Mouse (Mus musculus) MEL-GATA-1-ER (cell line): Measurements from ENCODE around the gene Grhl1.
A peak's percentile ranks its signal among the peaks of the same experiment; 100 is the strongest.
"Not testable (repeated sequence)": the region's sequence is repeated elsewhere in the genome, so short reads cannot be mapped to it uniquely, and the experiment has no call there.

Experiments
- DNase-seq: peaks from one replicate; pipeline ENCODE4 v3.0.0-alpha.2; 2012; ENCODE audit warnings: low read depth; ENCODE audit errors: extremely low read depth

Gene Grhl1

DNA sequence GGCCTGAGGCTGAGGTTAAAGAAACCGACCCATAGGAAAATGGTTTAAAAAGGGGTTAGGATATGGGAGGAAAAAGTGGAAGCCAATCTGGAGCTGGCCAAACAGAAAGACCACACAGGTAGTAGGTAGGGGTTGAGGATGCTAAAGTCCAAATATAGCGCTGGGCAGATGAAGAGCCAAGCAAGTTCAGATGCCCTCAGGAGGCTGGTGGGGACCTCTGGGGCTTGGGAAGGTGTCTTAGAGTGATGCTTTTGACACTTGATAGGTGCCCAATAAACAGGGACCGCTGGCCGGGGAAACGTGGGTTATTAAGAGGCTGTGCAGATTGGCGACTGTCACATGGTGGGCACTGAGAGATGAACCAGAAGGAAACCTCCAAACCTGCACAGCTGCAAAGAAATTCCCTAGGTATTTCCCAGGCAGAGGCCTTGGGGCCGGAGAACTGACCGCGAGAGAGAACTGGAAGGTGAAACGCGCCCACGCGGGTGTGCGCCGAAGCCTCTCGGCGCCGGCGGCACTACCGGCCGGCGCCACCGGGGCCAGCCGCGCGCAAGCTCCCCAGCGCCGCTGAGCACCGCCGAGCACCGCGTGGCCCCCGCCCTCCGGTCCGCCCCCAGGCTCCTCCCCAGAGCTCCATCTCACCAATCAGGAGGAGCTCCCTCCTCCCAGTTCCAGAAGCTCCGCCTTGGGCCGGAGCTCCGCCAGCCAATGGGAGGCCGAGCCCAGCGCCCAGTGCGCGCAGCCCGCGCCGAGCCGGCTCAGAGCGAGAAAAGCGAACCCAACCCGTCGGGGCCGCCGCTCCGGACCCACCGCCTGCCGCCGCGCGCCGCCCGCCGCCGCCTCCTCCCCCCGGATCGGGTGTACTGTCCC lies at the start of gene Grhl1:
TSS of gene Grhl1 (plus strand) at position 761 of the 870 bp plus-strand sequence.
- DNase-seq, result peak; percentile 75

DNA sequence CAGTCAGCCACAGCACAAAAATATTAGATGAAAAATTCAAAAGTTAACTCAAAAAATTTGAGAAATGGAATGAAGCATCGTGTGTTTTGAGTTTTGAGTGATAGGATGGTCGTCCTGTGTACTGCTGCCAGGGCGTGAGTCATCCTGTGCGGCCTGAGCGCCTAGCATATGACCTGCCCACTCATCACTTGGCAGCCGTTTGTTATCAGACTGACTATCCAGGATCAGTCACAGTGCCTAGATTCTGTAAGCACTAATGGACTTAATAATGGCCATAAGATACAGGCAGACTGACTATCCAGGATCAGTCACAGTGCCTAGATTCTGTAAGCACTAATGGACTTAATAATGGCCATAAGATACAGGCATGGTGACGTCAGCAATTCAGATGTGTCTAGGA lies 47.0 kb upstream of the Grhl1 start:
- not testable (repeated sequence) for DNase-seq

DNA sequence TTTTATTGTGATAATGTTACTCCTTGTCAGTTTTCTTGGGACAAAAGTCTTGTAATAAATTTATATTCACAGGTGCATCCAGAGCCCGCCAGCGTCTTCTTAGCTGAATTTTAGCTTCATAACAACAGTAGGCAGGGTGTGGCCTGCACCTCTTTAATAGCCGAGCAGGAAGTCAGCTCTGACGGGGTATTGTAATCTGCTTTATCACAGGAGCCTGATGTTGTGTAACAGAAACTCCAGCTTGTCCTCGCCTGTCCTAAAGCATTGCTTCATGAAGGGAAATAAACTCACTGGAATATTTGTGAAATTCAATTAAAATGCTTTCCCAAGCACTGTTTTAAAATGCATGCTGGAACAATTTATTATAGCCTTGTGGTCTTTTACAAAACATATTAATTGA lies 35.7 kb upstream of the Grhl1 start:
- DNase-seq, result peak; percentile 50

DNA sequence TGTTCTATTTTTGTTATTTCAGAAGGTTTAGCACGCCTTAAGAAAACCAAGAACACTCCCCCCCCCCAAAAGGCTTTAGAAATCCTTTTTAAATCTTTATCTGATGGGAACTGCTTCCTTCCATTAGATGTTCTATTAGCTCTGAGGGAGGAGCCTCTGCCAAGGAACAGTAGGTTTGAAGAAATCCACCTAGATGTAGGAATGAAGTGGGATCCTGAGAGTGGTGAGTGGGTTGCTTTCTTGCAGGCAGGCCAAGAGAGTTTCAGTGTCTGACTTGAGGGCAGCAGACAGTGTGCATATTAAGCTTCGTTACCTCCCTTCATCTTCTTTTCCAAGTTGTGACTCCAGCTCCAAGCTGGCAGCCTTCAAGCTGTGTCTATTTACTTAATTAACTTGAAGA lies 34.9 kb upstream of the Grhl1 start:
- no peak for DNase-seq

DNA sequence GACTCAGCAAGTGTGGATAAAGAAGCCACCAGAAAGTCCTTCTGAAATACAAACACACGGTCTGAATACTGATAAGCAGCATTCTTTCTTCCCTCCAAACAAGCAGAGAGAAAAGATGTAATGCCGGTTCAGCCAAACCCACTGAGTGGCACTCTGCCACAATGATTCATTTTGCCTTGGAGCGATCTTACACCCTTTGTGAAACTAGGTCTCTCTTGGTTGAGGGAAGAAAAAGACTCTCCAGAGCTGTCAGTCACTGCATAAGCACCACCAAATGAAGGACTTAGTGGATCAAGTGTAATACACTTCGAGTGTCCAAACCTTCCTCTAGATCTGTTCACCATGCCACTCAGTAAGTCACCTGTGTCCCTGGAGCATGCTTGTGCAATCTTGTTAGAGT lies 34.1 kb upstream of the Grhl1 start:
- no peak for DNase-seq

DNA sequence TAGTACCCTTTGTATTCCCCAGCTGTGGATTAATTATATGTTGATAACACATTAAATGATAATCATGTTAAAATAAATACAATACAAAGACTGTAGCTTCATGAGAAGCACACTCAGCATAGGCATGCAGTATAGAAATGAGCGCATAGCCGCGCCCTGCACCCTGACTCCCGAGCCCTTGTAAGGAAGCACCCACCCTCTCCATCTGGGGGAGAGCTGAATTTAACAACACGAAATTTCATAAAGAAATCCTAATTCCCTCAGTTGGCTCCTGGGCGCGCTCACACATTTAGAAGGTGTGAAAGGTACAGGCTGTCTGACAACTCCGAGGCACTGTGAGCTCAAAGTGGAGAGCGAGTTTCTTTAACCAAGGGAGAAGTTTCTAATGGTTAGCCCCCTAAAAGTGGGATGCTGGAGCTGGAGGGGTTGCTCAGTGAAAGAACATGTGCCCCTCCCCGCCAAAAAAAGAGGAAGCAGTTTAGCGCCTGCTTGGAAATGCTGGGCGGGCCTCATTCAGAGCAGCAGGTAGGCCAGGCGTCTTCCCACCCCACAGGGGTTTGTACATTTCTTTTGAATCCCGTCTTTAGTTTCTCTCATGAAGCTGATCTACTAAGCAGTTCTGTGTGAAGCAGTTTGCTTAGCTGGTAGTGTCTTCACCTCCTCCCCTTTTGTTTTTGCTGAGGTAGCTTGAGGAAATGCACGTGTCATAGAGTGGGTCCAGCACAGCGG lies 30.5 kb upstream of the Grhl1 start:
- DNase-seq, result no peak

DNA sequence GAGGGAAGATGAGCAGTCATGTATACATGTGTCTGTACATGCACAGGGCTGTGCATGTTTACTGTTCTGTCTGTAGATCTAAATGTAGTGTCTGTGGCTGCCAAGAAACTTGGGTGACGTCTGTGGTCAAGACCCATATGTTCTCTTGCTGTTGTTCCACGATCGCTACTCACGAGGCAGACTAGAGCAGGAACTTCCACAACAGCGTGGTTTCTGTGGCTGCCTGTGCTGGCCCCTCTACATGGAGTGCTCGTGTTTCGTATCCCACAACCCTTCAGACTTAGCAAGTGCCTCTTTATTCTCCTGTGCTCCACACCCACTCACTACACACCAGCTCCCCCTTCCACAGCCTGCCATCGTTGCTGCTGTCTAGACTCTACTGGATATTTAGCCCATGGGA lies 24.4 kb upstream of the Grhl1 start:
- DNase-seq, result no peak

DNA sequence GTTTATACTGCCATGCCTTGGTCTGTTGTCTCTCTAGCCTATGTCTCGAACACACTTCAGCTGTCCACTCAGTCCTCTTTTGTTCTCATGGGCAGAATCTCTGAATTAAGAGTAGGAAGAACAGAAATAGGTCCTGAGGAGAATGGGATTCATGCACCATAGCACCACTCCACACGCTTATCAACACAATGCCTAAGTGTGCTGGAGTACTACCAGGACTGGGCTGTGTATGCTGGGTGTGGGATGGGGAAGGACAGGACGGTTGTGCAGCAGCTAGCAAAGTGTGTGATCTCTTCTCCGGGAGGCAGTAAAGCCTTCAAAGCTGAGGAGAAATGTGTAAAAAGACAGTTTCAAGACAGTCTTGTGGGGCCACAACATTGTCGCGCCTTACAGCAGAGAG lies 23.2 kb upstream of the Grhl1 start:
- DNase-seq, result no peak

DNA sequence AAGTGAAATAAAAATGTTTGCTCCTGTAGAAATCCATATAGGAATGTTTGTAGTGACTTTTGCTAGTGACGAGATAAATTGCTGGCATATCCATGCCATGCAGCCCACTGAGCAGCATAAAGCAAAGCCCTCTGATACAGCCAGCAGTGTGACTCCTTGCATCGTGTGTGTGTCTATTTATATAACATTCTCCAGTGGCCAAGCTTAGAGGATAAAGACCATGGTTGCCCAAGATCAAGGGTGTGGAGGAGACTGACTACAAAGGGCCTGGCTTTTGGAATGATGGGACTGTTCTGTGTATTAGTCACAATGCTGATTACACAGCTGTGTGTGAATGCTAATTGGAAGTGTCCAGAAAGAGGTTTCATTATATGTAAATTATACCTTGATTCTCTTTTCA lies 19.6 kb upstream of the Grhl1 start:
- no peak for DNase-seq

DNA sequence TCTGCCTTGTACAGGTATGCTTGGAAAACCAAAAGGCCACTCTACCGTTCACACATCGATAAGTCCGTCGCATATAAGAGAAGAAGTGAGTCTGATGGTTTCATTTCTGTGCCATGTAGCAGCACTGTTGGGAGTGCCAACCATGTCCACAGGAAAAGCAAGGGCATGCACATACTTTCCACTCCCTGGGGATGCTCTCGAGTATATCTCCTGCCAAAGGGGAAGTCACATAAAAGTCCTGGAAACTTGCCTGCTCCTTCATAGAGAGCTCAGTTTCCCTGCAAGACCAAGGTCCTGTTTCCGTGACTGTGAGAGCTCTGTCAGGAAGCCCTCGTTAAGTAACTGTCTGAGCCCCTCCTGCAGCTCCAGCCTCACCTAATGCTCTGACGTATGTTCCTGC lies 16.1 kb upstream of the Grhl1 start:
- DNase-seq, result no peak

DNA sequence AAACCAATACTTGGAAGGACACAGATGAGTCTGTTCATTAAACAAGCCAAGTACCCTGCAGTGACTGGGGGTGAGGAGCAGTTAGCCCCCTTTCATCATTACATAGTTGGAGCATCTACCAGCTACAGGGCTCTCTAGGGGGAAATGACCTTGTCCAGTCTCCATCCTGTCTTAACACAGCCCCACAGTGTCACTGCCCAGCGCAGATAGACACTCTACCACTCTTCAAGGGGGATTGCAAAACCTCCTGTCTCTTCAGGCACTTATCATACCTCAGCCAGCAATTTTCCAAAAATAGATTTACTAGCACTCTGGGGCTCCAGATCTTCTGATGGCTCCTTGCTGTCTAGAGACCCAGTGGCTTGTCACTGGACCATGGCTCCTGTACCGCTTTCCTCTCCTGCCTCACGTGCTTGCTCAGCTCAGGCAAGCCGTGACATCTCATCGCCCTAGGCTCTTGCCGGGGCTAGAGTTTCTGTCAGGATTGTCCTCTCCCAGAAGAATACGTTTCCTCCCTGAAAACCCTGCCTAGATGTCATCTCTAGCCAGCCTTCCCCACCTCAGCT lies 8.6 kb upstream of the Grhl1 start:
- no peak for DNase-seq

DNA sequence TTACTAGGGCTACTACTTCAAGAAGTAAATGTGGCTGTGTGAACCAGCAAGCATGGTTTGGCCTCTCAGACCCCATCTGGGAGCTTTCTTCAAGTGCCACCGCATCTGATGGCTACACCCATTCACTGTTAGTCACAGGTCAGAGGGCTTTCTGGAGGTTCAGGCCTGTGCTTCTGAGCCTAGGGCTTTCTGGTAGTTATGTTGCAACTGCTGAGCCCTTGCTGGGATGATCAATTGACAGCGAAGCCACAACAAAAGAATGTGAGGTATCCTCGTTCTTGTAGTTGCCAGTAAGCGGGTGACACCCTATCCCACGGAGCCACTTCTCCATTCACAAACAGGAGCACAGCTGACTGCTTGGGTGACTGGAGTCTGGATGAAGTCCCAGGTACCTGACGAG lies 6.8 kb upstream of the Grhl1 start:
- no peak for DNase-seq

DNA sequence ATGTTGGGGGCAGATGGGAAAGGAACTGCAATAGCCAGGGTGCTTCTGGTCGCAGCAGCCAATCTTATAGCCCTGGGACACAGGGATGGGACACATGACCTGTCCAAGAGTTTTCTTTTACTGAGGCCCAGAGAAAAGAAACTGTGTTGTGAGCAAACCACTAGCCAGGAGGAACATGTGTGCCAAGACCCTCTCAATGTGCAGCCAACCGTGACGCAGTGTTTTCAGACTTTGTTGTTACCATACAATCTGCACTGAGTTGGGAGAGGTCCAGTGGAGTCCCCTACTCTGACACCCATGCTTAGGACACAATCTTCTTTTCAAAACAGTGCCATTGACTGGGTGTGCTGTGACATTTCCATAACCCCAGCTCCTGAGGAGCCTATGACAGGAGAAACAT lies 4.5 kb upstream of the Grhl1 start:
- no peak for DNase-seq

DNA sequence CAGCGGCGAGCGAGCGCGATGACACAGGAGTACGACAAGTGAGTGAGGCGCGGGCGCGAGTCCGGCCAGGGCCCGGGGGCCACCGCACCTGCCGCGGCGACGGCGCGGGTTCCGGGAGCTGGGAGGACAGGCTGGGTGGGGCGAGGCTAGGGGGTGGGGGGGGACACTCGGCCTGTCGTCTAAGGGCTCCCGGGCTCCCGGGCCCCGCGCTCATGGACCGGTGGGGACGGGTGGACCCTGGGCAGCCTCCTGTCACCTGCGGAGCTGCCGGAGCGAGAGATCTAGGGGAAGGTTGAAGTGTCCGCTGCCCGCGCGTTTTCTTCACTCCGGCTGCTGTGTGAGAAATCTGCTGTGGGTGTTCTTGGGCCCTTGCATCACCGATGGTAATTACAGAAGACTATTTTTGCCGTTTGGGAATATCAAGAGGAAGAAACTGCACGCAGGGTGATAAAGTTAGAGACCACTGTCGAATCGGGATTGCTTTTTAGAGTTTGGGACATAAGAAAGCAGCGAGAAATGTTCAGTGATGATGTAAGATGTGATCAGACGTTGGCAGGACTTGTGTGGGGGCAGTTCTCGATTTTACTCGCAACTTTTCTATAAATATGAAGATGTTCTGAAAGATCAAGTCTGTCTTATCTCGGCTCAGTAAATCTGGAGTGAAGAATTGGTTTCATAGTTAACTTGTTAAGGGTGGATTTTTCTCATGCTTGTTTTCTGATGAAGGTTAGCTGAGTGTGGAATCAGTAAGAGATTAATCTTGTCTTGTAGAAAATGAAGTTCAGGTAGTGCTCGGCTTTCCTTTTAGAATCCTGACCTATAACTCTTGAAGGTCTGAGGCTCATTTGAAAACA lies 565 bp downstream of the Grhl1 start:
- no peak for DNase-seq

DNA sequence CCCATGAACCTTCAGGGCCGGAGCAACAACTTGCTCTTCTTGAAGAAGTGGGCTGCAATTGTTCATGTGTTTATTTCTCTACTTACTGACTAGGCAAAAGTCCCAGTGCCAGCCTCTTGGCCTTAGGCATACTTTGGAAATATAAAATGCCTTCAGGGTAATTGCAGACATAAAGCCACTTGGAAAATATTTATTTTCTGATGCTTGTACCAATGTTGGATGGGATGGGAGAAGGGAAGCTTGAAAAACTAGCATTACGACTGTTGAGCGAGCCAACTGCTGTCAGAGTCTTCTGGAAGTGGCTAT lies 1.1 kb downstream of the Grhl1 start:
- DNase-seq, result no peak

DNA sequence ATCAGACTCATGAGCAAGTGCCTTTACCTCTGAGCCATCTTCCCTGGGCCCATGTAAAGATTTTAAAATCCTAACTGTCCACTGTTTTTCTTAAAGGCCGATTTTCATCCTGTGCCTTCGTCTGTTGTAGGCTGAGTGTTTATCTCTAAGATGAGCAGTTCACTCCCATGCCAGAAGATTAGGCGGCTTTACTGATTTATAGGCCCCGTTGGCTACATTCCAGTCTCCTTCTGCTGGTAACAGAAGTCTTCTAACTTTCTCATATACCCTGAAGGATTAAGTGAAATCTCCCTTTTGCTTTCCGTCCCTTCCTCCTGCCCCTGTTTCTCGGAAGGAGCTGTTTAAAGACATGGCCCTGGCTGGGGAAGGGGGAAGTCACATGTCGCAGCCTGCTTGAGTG lies 2.8 kb downstream of the Grhl1 start:
- DNase-seq, result no peak

DNA sequence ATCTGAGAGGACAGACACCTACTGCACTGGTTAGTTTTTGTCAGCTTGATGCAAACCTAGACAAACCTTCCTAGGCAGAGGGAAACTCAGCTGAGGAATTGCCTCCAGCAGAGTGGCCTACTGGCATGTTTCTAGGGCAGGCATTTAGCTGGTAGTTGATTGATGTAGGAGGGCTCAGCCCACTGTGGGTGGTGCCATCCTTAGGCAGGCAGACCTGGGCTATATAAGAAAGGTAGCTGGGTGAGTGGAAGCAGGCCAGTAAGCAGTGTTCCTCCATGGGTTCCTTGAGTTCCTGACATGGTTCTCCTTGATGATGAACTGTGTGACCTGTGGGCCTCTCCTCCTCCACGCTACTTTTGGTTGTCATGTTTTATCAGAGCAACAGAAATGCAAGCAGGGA lies 8.4 kb downstream of the Grhl1 start:
- DNase-seq, result no peak

DNA sequence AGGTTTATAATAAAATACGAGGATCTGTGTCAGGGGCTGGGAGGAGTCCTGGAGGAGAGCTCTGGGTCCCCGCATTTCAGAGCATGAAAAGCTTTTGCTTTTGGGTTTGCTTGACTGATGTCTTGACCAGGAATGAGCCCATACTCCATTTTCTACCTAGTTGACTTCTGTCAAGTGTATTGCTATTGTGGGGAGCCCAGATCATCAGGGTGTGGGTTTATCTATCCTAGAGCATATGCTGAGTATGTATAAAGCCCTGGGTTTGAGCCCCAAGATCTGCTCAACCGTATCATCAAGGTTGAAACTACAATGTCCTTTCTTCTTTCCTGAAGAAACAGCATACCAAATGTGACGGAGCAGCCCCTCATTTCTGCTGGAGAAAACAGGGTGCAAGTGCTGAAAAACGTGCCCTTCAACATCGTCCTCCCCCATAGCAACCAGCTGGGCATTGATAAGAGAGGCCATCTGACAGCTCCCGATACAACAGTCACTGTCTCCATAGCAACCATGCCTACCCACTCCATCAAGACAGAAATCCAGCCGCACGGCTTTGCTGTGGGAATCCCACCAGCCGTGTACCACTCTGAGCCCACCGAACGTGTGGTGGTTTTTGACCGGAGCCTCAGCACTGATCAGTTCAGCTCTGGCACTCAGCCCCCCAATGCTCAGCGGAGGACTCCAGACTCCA lies 9.1 kb downstream of the Grhl1 start:
- no peak for DNase-seq

DNA sequence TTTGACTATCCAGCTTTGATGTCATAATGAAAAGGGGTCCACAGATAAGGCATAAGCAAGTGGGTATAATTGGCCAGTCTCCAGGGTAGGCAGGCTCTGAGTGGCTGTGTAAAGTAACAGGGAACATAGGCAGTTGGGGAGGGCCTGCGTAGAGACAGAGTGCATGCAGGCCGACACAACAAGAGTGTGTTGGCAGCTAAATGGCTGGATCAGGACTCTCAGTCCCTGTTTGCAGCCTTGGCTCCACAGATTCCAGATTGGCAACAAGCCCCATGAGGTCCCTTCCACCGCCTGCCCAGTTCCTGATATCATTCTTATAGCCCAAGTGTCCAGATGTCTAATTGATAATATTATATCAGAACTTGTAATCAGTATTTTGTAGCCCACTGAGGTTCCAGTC lies 11.6 kb downstream of the Grhl1 start:
- DNase-seq, result no peak

DNA sequence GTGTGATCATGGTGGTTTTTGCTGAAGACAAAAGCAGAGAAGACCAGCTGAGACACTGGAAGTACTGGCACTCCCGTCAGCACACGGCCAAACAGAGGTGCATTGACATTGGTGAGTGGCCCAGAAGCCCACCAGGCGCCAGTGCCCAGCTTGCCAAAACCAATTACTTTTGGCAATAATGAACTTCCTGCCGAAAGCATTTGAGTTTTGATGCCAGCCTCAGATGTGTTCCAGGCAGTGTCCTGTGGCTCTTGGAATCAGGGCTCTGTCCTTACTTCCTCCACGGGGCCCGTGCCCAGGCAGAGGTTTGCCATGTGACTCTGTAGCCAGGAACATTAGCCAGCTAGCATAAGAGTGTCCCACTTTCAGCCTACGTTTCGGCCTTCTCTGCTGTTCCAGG lies 12.8 kb downstream of the Grhl1 start:
- DNase-seq, result no peak

DNA sequence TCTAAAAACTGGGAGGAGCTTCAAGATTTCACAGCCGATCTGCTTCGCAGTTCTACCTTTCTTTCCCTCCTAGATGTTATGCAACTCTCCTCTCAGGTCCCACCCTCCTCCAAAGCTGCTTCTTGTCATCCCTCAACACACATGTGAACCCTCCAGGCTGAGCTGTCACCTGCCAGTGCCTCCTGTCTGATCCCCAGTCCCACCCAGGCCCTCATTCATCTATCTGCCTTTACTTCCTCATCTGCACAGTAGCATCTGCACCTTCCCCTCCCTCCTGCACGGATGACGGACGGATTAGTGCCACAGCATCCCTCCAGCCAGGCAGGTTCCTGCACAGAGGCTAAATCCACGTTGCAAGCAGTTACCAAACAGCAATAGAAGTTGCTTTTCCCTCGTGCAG lies 14.1 kb downstream of the Grhl1 start:
- DNase-seq, result no peak
